8 mouse cellular contexts compared by ENCODE assay signal in genomic region chr13:34037172-34038055, GRCm38 (mm10). TPM values are rescaled to one million over a fixed set of nuclear protein-coding genes. Genes with fewer than 3 reads are reported as not detected.
A peak's percentile ranks its signal among the peaks of the same experiment; 100 is the strongest.
DNase-seq lines count a peak whose midpoint lies in the region; ATAC-seq and TF ChIP-seq lines count a peak whose summit lies in the region.

TSS of gene Bphl (plus strand) at chr13:34037597.

- 1% methylated on average over 37 of the region's 37 CpGs for WGBS in heart, embryonic 12.5 days
- WGBS in kidney, postnatal 0 days, result 1% methylated on average over 36 of the region's 37 CpGs
- WGBS in liver, embryonic 11.5 days, result under 1% methylated on average over 37 of the region's 37 CpGs
- 1% methylated on average over 37 of the region's 37 CpGs for WGBS in stomach, embryonic 14.5 days

- peak within 1 kb of the TSS; percentile 94 for H3K9ac ChIP-seq in heart, embryonic 12.5 days
- peak within 1 kb of the TSS; percentile 92 for H3K9ac ChIP-seq in kidney, postnatal 0 days (ENCODE audit: low read depth, low read length)
- peak within 1 kb of the TSS; percentile 86 for H3K9ac ChIP-seq in liver, embryonic 11.5 days (ENCODE audit: low read depth, low read length)
- peak within 1 kb of the TSS; percentile 83 for H3K9ac ChIP-seq in stomach, embryonic 14.5 days (replicated peaks; ENCODE audit: low read depth, low read length)

- peak; percentile 91 for DNase-seq in CD4-positive helper T cell, adult 2 months (ENCODE audit: low read depth, low spot score)
- DNase-seq in brain, embryonic 18.5 days (ENCODE audit: low read depth, low spot score), result peak; percentile 85
- DNase-seq in kidney, postnatal 0 days (ENCODE audit: low spot score), result peak; percentile 96
- peak; percentile 90 for DNase-seq in liver, embryonic 11.5 days (ENCODE audit: low spot score)
- DNase-seq in naive thymus-derived CD4-positive, alpha-beta T cell, adult 2 months (ENCODE audit: low read depth), result peak; percentile 95

- H3K36me3 ChIP-seq in heart, embryonic 12.5 days, result peaks cover 24% of the 10 kb centered on the region
- peaks cover 17% of the 10 kb centered on the region; the same call in 1 of the 2 replicates for H3K36me3 ChIP-seq in kidney, postnatal 0 days (ENCODE audit: insufficient read depth, low read length)
- H3K36me3 ChIP-seq in liver, embryonic 11.5 days (ENCODE audit: control insufficient read depth, insufficient read depth, low read length), result peaks cover 3% of the 10 kb centered on the region; the same call in 1 of the 2 replicates
- peaks cover 10% of the 10 kb centered on the region; the same call in 1 of the 2 replicates for H3K36me3 ChIP-seq in stomach, embryonic 14.5 days (ENCODE audit: control insufficient read depth, insufficient read depth, low read length)

- peak; percentile 99 for ATAC-seq in erythroid progenitor cell, adult 5-6 weeks (replicated peaks; ENCODE audit: low FRiP score, poor library complexity, severe bottlenecking)
- peak; percentile 90 for ATAC-seq in heart, embryonic 12.5 days (ENCODE audit: insufficient number of reproducible peaks, low FRiP score)
- peak; percentile 89 for ATAC-seq in kidney, postnatal 0 days (replicated peaks; ENCODE audit: low FRiP score, low read depth)
- peak; percentile 91 for ATAC-seq in liver, embryonic 11.5 days (replicated peaks; ENCODE audit: low FRiP score)
- peak; percentile 90 for ATAC-seq in stomach, embryonic 14.5 days (ENCODE audit: insufficient number of reproducible peaks, insufficient read depth, low FRiP score, low read depth)

- peaks cover 18% of the 10 kb centered on the region; the same call in 1 of the 2 replicates for H3K4me1 ChIP-seq in heart, embryonic 12.5 days (replicated peaks)
- no peaks in the 10 kb centered on the region for H3K4me1 ChIP-seq in kidney, postnatal 0 days (replicated peaks; ENCODE audit: insufficient read depth, low read length)
- peaks cover 5% of the 10 kb centered on the region for H3K4me1 ChIP-seq in liver, embryonic 11.5 days (replicated peaks; ENCODE audit: control insufficient read depth, insufficient read depth, low read length)
- H3K4me1 ChIP-seq in stomach, embryonic 14.5 days (ENCODE audit: control insufficient read depth, insufficient read depth, low read length), result peaks cover 16% of the 10 kb centered on the region; the same call in 1 of the 2 replicates

- H3K4me3 ChIP-seq in heart, embryonic 12.5 days, result peak within 1 kb of the TSS; percentile 84
- H3K4me3 ChIP-seq in kidney, postnatal 0 days (replicated peaks; ENCODE audit: low read depth, low read length), result peak within 1 kb of the TSS; percentile 76
- peak within 1 kb of the TSS; percentile 72 for H3K4me3 ChIP-seq in liver, embryonic 11.5 days (ENCODE audit: low read depth, low read length)
- peak within 1 kb of the TSS; percentile 71 for H3K4me3 ChIP-seq in stomach, embryonic 14.5 days (ENCODE audit: low read depth, low read length)

- H3K27me3 ChIP-seq in heart, embryonic 12.5 days (replicated peaks), result no peaks in the 10 kb centered on the region
- no peaks in the 10 kb centered on the region for H3K27me3 ChIP-seq in kidney, postnatal 0 days (ENCODE audit: insufficient read depth, low read length)
- no peaks in the 10 kb centered on the region for H3K27me3 ChIP-seq in liver, embryonic 11.5 days (replicated peaks; ENCODE audit: control insufficient read depth, insufficient read depth, low read length)
- H3K27me3 ChIP-seq in stomach, embryonic 14.5 days (ENCODE audit: control insufficient read depth, insufficient read depth, low read length), result no peaks in the 10 kb centered on the region

- peak within 1 kb of the TSS; percentile 81 for H3K27ac ChIP-seq in heart, embryonic 12.5 days (ENCODE audit: poor library complexity, severe bottlenecking)
- peak within 1 kb of the TSS; percentile 90 for H3K27ac ChIP-seq in kidney, postnatal 0 days
- peak within 1 kb of the TSS; percentile 51; the same call in 1 of the 2 replicates for H3K27ac ChIP-seq in liver, embryonic 11.5 days (ENCODE audit: low read depth, low read length)
- peak within 1 kb of the TSS; percentile 73 for H3K27ac ChIP-seq in stomach, embryonic 14.5 days (ENCODE audit: low read length)

- peak within 1 kb of the TSS; percentile 75 for H3K4me2 ChIP-seq in heart, embryonic 12.5 days
- H3K4me2 ChIP-seq in kidney, postnatal 0 days (ENCODE audit: low read length), result peak within 1 kb of the TSS; percentile 70
- H3K4me2 ChIP-seq in liver, embryonic 11.5 days, result peak within 1 kb of the TSS; percentile 79
- peak within 1 kb of the TSS; percentile 82 for H3K4me2 ChIP-seq in stomach, embryonic 14.5 days (replicated peaks; ENCODE audit: low read depth, low read length)

- no peak for TF ChIP-seq CTCF in kidney, postnatal 0 days (IDR thresholded peaks at IDR 0.05; ENCODE audit: low read depth)

- H3K9me3 ChIP-seq in heart, embryonic 12.5 days (replicated peaks), result 0 out of 2 replicates have a peak, but pooled peaks cover 2% of the 10 kb centered on the region
- H3K9me3 ChIP-seq in kidney, postnatal 0 days (replicated peaks; ENCODE audit: low read length), result no peaks in the 10 kb centered on the region
- no peaks in the 10 kb centered on the region for H3K9me3 ChIP-seq in liver, embryonic 11.5 days (ENCODE audit: control insufficient read depth, low read length)
- no peaks in the 10 kb centered on the region for H3K9me3 ChIP-seq in stomach, embryonic 14.5 days (ENCODE audit: control insufficient read depth, low read depth, low read length)

RNA-seq across cellular contexts. Expression of gene Bphl, which starts in this region (rescaled TPM):
- total RNA-seq in erythroid progenitor cell, adult 5-6 weeks (2015; ENCODE audit: low replicate concordance), result 25.6 and 27.4 TPM in 2 replicates
- 2.7 and 4.7 TPM in 2 replicates for total RNA-seq in erythroid progenitor cell, adult 5-6 weeks (2017; ENCODE audit: low replicate concordance)
- polyA plus RNA-seq in heart, embryonic 12.5 days (2016; fragmentation: Nextera tagmentation; extraction: Ambion mirVana), result 44.4 and 50.5 TPM in 2 replicates
- polyA plus RNA-seq in kidney, postnatal 0 days (2015; fragmentation: Nextera tagmentation; extraction: Ambion mirVana), result 168 and 174 TPM in 2 replicates
- 32.8 and 35.3 TPM in 2 replicates for polyA plus RNA-seq in liver, embryonic 11.5 days (2014; fragmentation: Nextera tagmentation; extraction: Ambion mirVana)
- polyA plus RNA-seq in stomach, embryonic 14.5 days (2014; fragmentation: Nextera tagmentation; extraction: Ambion mirVana), result 36.1 and 38.4 TPM in 2 replicates

Comparison
In these comparisons a context has a peak if more than half of its experiments do, and no peak if none do; other contexts are left out.
1. Peak in every context shown above with its lines: DNase-seq, ATAC-seq, H3K4me3 ChIP-seq and H3K27ac ChIP-seq.